Comparison of ENCODE assay signal across 21 mouse cellular contexts in genomic region chr2:91859423-91859822, GRCm38 (mm10).
DNase-seq lines count a peak whose midpoint lies in the region; ATAC-seq and TF ChIP-seq lines count a peak whose summit lies in the region.
"Had no signal": no experiment of that assay in that cellular context is flagged by ENCODE, and none has a peak within 500 bp of the region (broad histone marks: within the 10 kb centered on the region; RNA-seq: fewer than 3 reads in every experiment).

No protein-coding gene starts in this region.

- H3K27ac ChIP-seq in forebrain, embryonic 13.5 days, result peak overlapping the region; percentile 14; the same call in 1 of the 2 replicates
- H3K27ac ChIP-seq in forebrain, embryonic 11.5 days (ENCODE audit: low read depth, low read length), result no peak overlapping the region
- H3K27ac ChIP-seq in forebrain, postnatal 0 days (ENCODE audit: low read depth, low read length), result peak overlapping the region; percentile 40; the same call in 1 of the 2 replicates
- H3K27ac ChIP-seq in midbrain, embryonic 14.5 days (replicated peaks; ENCODE audit: low read depth, low read length), result no peak overlapping the region
- H3K27ac ChIP-seq: hindbrain, postnatal 0 days; limb, embryonic 15.5 days; liver, embryonic 15.5 days; midbrain, embryonic 12.5 days had no signal

- no peak overlapping the region for H3K4me2 ChIP-seq in forebrain, embryonic 13.5 days
- no peak overlapping the region for H3K4me2 ChIP-seq in forebrain, embryonic 11.5 days (ENCODE audit: low read depth, low read length, severe bottlenecking)
- no peak overlapping the region for H3K4me2 ChIP-seq in forebrain, postnatal 0 days (ENCODE audit: low read depth)
- H3K4me2 ChIP-seq in midbrain, embryonic 14.5 days (ENCODE audit: low read length), result no peak overlapping the region
- H3K4me2 ChIP-seq: heart, embryonic 11.5 days; limb, embryonic 15.5 days; liver, embryonic 15.5 days; midbrain, embryonic 12.5 days had no signal

- peaks cover 8% of the 10 kb centered on the region; the same call in 1 of the 2 replicates for H3K4me1 ChIP-seq in forebrain, embryonic 13.5 days
- 0 out of 2 replicates have a peak, but pooled peaks cover 2% of the 10 kb centered on the region for H3K4me1 ChIP-seq in forebrain, embryonic 11.5 days (replicated peaks; ENCODE audit: control insufficient read depth, insufficient read depth, low read length)
- H3K4me1 ChIP-seq in forebrain, postnatal 0 days (ENCODE audit: insufficient read depth), result no peaks in the 10 kb centered on the region
- H3K4me1 ChIP-seq in midbrain, embryonic 14.5 days (ENCODE audit: control insufficient read depth, insufficient read depth, low read length), result no peaks in the 10 kb centered on the region
- H3K4me1 ChIP-seq: limb, embryonic 15.5 days; liver, embryonic 15.5 days; midbrain, embryonic 12.5 days had no signal

- no peak overlapping the region for H3K9ac ChIP-seq in forebrain, embryonic 13.5 days
- H3K9ac ChIP-seq in forebrain, embryonic 11.5 days (ENCODE audit: low read length), result no peak overlapping the region
- no peak overlapping the region for H3K9ac ChIP-seq in forebrain, postnatal 0 days
- H3K9ac ChIP-seq in midbrain, embryonic 14.5 days (replicated peaks; ENCODE audit: low read length), result no peak overlapping the region
- H3K9ac ChIP-seq: limb, embryonic 15.5 days; liver, embryonic 15.5 days; midbrain, embryonic 12.5 days had no signal

- 52% methylated on average over 4 of the region's 4 CpGs for WGBS in forebrain, embryonic 13.5 days
- 71% methylated on average over 4 of the region's 4 CpGs for WGBS in forebrain, embryonic 11.5 days
- 34% methylated on average over 4 of the region's 4 CpGs for WGBS in forebrain, postnatal 0 days
- WGBS in midbrain, embryonic 14.5 days, result 43% methylated on average over 4 of the region's 4 CpGs

- ATAC-seq in forebrain, embryonic 13.5 days, result peak; percentile 53; the same call in 1 of the 2 replicates
- no peak for ATAC-seq in forebrain, embryonic 11.5 days (replicated peaks; ENCODE audit: low FRiP score)
- peak; percentile 93 for ATAC-seq in forebrain, postnatal 0 days
- no peak for ATAC-seq in midbrain, embryonic 14.5 days (ENCODE audit: low FRiP score, low TSS enrichment)
- no peak for ATAC-seq in megakaryocyte-erythroid progenitor cell, adult 5-6 weeks (replicated peaks; ENCODE audit: low FRiP score, low TSS enrichment, poor library complexity, severe bottlenecking)
- ATAC-seq: hindbrain, postnatal 0 days had no signal

- no peaks in the 10 kb centered on the region for H3K36me3 ChIP-seq in forebrain, embryonic 13.5 days (ENCODE audit: poor library complexity, severe bottlenecking)
- H3K36me3 ChIP-seq in forebrain, embryonic 11.5 days (ENCODE audit: control insufficient read depth, insufficient read depth, low read length), result no peaks in the 10 kb centered on the region
- H3K36me3 ChIP-seq in forebrain, postnatal 0 days (ENCODE audit: insufficient read depth), result no peaks in the 10 kb centered on the region
- H3K36me3 ChIP-seq in midbrain, embryonic 14.5 days (ENCODE audit: control insufficient read depth, insufficient read depth, low read length), result no peaks in the 10 kb centered on the region
- H3K36me3 ChIP-seq: limb, embryonic 15.5 days; liver, embryonic 15.5 days; midbrain, embryonic 12.5 days had no signal

- H3K9me3 ChIP-seq in forebrain, embryonic 13.5 days (replicated peaks), result no peaks in the 10 kb centered on the region
- H3K9me3 ChIP-seq in forebrain, embryonic 11.5 days (ENCODE audit: control insufficient read depth, low read length), result no peaks in the 10 kb centered on the region
- H3K9me3 ChIP-seq in forebrain, postnatal 0 days (ENCODE audit: low read length), result no peaks in the 10 kb centered on the region
- no peaks in the 10 kb centered on the region for H3K9me3 ChIP-seq in midbrain, embryonic 14.5 days (ENCODE audit: control insufficient read depth, low read length)
- H3K9me3 ChIP-seq: limb, embryonic 15.5 days; liver, embryonic 15.5 days; midbrain, embryonic 12.5 days had no signal

- no peak for DNase-seq in forebrain, embryonic 11.5 days (ENCODE audit: low spot score)
- peak; percentile 37 for DNase-seq in layer of hippocampus, adult 11-12 months (ENCODE audit: low spot score)
- no peak for DNase-seq in layer of hippocampus, postnatal 10 days (ENCODE audit: low spot score in 2 of 2)
- DNase-seq in forebrain, postnatal 0 days, result peak; percentile 42
- peak; percentile 26 to 47 for DNase-seq in layer of hippocampus, postnatal 36 days
- DNase-seq in midbrain, embryonic 14.5 days, result no peak
- DNase-seq: adrenal gland, adult 8-10 months; cerebellum, adult 11 months; cerebellum, postnatal 10 days; embryo, embryonic 11 days; heart, postnatal 10 days; kidney, adult 11 months; spleen, adult 18-20 months; thymus, postnatal 4 days had no signal

- H3K27me3 ChIP-seq in forebrain, embryonic 13.5 days, result no peaks in the 10 kb centered on the region
- H3K27me3 ChIP-seq in forebrain, embryonic 11.5 days (ENCODE audit: control insufficient read depth, insufficient read depth, low read length), result no peaks in the 10 kb centered on the region
- no peaks in the 10 kb centered on the region for H3K27me3 ChIP-seq in forebrain, postnatal 0 days (ENCODE audit: insufficient read depth, low read length)
- H3K27me3 ChIP-seq in midbrain, embryonic 14.5 days (ENCODE audit: control insufficient read depth, insufficient read depth, low read length), result no peaks in the 10 kb centered on the region
- H3K27me3 ChIP-seq: limb, embryonic 15.5 days; liver, embryonic 15.5 days; midbrain, embryonic 12.5 days had no signal

- no peak for TF ChIP-seq CTCF in forebrain, postnatal 0 days (IDR thresholded peaks at IDR 0.05; ENCODE audit: low read depth)

- H3K4me3 ChIP-seq in forebrain, embryonic 13.5 days, result no peak overlapping the region
- no peak overlapping the region for H3K4me3 ChIP-seq in forebrain, embryonic 11.5 days (ENCODE audit: low read depth, low read length)
- H3K4me3 ChIP-seq in forebrain, postnatal 0 days (ENCODE audit: low read depth, low read length), result no peak overlapping the region
- H3K4me3 ChIP-seq in midbrain, embryonic 14.5 days (replicated peaks; ENCODE audit: low read depth, low read length), result no peak overlapping the region
- H3K4me3 ChIP-seq: limb, embryonic 15.5 days; liver, embryonic 15.5 days; midbrain, embryonic 12.5 days had no signal

Comparison
In these comparisons a context has a peak if more than half of its experiments do, and no peak if none do; other contexts are left out.
1. ATAC-seq: peak in forebrain, embryonic 13.5 days (single experiment) and forebrain, postnatal 0 days (single experiment); none in forebrain, embryonic 11.5 days (single experiment), midbrain, embryonic 14.5 days (single experiment) and megakaryocyte-erythroid progenitor cell, adult 5-6 weeks (single experiment).
2. H3K27ac ChIP-seq: peak in forebrain, embryonic 13.5 days (single experiment) and forebrain, postnatal 0 days (single experiment); none in forebrain, embryonic 11.5 days (single experiment) and midbrain, embryonic 14.5 days (single experiment).
3. DNase-seq: peak in layer of hippocampus, adult 11-12 months (single experiment), forebrain, postnatal 0 days (single experiment) and layer of hippocampus, postnatal 36 days (2 of 2); none in forebrain, embryonic 11.5 days (single experiment), layer of hippocampus, postnatal 10 days (0 of 2) and midbrain, embryonic 14.5 days (single experiment).